Mouse (Mus musculus): ENCODE measurements around the gene Tmem214. TPM values are rescaled to one million over a fixed set of nuclear protein-coding genes. Genes with fewer than 3 reads are reported as not detected.

Gene Tmem214
- 46.0 and 49.8 TPM in 2 replicates for polyA plus RNA-seq (2015; fragmentation: Nextera tagmentation; extraction: Ambion mirVana)

GRCm38 (mm10) chr5:30867712-30868111 is at the start of gene Tmem214:
Gene Tmem214 (plus strand): TSS chr5:30868012.

GRCm38 (mm10) chr5:30888337-30889087 is 20.7 kb downstream of the Tmem214 start, which contains the start of gene Agbl5:
Gene Agbl5 (plus strand): TSS chr5:30888694.

GRCm38 (mm10) chr5:30907413-30908059 is 39.7 kb downstream of the Tmem214 start, which contains the start of gene Ost4:
Gene Ost4 (minus strand): TSS chr5:30907788.

GRCm38 (mm10) chr5:30913060-30913841 is 45.4 kb downstream of the Tmem214 start, which contains the start of gene Emilin1:
Gene Emilin1 (plus strand): TSS chr5:30913402.

GRCm38 (mm10) chr5:30921256-30922033 is 53.6 kb downstream of the Tmem214 start, which contains the start of gene Khk:
Gene Khk (plus strand): TSS chr5:30921431.

Other genes starting within 250 kb of the Tmem214 start
- gene Slc35f6, start 220.1 kb upstream of the Tmem214 start, polyA plus RNA-seq (2015; fragmentation: Nextera tagmentation; extraction: Ambion mirVana): 12.1 and 16.5 TPM in 2 replicates
- gene Cenpa, start 201.2 kb upstream of the Tmem214 start, polyA plus RNA-seq (2015; fragmentation: Nextera tagmentation; extraction: Ambion mirVana): 65.3 and 69.9 TPM in 2 replicates
- gene Dpysl5, start 156.4 kb upstream of the Tmem214 start, polyA plus RNA-seq (2015; fragmentation: Nextera tagmentation; extraction: Ambion mirVana): 3.2 and 3.3 TPM in 2 replicates
- gene Mapre3, start 53.4 kb upstream of the Tmem214 start, polyA plus RNA-seq (2015; fragmentation: Nextera tagmentation; extraction: Ambion mirVana): 54.6 and 55.1 TPM in 2 replicates
- 2.7 and 3.9 TPM in 2 replicates for gene Agbl5, start 20.7 kb downstream of the Tmem214 start, polyA plus RNA-seq (2015; fragmentation: Nextera tagmentation; extraction: Ambion mirVana)
- 291 and 336 TPM in 2 replicates for gene Ost4, start 39.8 kb downstream of the Tmem214 start, polyA plus RNA-seq (2015; fragmentation: Nextera tagmentation; extraction: Ambion mirVana)
- gene Emilin1, start 45.4 kb downstream of the Tmem214 start, polyA plus RNA-seq (2015; fragmentation: Nextera tagmentation; extraction: Ambion mirVana): 59.3 and 67.0 TPM in 2 replicates
- gene Khk, start 53.4 kb downstream of the Tmem214 start, polyA plus RNA-seq (2015; fragmentation: Nextera tagmentation; extraction: Ambion mirVana): 32.8 and 34.8 TPM in 2 replicates
- 18.3 and 20.6 TPM in 2 replicates for gene Cgref1, start 77.6 kb downstream of the Tmem214 start, polyA plus RNA-seq (2015; fragmentation: Nextera tagmentation; extraction: Ambion mirVana)
- 84.0 and 85.7 TPM in 2 replicates for gene Preb, start 92.3 kb downstream of the Tmem214 start, polyA plus RNA-seq (2015; fragmentation: Nextera tagmentation; extraction: Ambion mirVana)
- 0.07 TPM in 1 of 2 replicates, not detected in the other for gene Tcf23, start 100.7 kb downstream of the Tmem214 start, polyA plus RNA-seq (2015; fragmentation: Nextera tagmentation; extraction: Ambion mirVana)
- gene Atraid, start 180.3 kb downstream of the Tmem214 start, polyA plus RNA-seq (2015; fragmentation: Nextera tagmentation; extraction: Ambion mirVana): 262 and 282 TPM in 2 replicates
- gene Slc5a6, start 180.9 kb downstream of the Tmem214 start, polyA plus RNA-seq (2015; fragmentation: Nextera tagmentation; extraction: Ambion mirVana): 10.1 and 11.2 TPM in 2 replicates
- 6.1 and 6.4 TPM in 2 replicates for gene Cad, start 186.8 kb downstream of the Tmem214 start, polyA plus RNA-seq (2015; fragmentation: Nextera tagmentation; extraction: Ambion mirVana)
- not detected in 2 replicates for gene Dnajc5g, start 238.3 kb downstream of the Tmem214 start, polyA plus RNA-seq (2015; fragmentation: Nextera tagmentation; extraction: Ambion mirVana)
- gene Slc30a3, start 240.2 kb downstream of the Tmem214 start, polyA plus RNA-seq (2015; fragmentation: Nextera tagmentation; extraction: Ambion mirVana): 0.08 TPM in 1 of 2 replicates, not detected in the other
- 210 and 232 TPM in 2 replicates for gene Trim54, start 248.7 kb downstream of the Tmem214 start, polyA plus RNA-seq (2015; fragmentation: Nextera tagmentation; extraction: Ambion mirVana)

Measured in skeletal muscle tissue, postnatal 0 days (tissue).